Mouse (Mus musculus) embryonic facial prominence, embryonic 14.5 days (tissue): ENCODE results near the gene Olfr951. TPM values are rescaled to one million over a fixed set of nuclear protein-coding genes. Genes with fewer than 3 reads are reported as not detected.

ENCODE experiments used
- ATAC-seq: fragments of 200-750 bp; cut with Nextera tagmentation; 2 replicates; pipeline ENCODE4 v1.8.0; 2017; ENCODE audit warnings: low read depth, moderate number of reproducible peaks, moderate TSS enrichment
- DNase-seq: peaks from one replicate; pipeline ENCODE4 v3.0.0-alpha.2; 2015; ENCODE audit warnings: low spot score
- H3K27ac ChIP-seq: fragments of 300-500 bp; sonication (generic); replicated peaks from 2 replicates; pipeline ENCODE4 v1.5.1; 2014; ENCODE audit warnings: low read depth, mild to moderate bottlenecking, low read length, moderate library complexity
- H3K27me3 ChIP-seq: fragments of 300-500 bp; sonication (generic); replicated peaks from 2 replicates; pipeline ENCODE4 v1.6.1; 2014; ENCODE audit warnings: low read length; ENCODE audit not compliant: control insufficient read depth, insufficient read depth
- H3K36me3 ChIP-seq: fragments of 300-500 bp; sonication (generic); 2 replicates; pipeline ENCODE4 v1.6.1; 2014; ENCODE audit warnings: low read length, mixed read lengths; ENCODE audit not compliant: control insufficient read depth, insufficient read depth
- H3K4me1 ChIP-seq: fragments of 300-500 bp; sonication (generic); 2 replicates; pipeline ENCODE4 v1.6.1; 2014; ENCODE audit warnings: antibody characterized with exemption, low read length; ENCODE audit not compliant: control insufficient read depth, insufficient read depth
- H3K4me2 ChIP-seq: fragments of 300-500 bp; sonication (generic); 2 replicates; pipeline ENCODE4 v1.6.1; 2014; ENCODE audit warnings: low read depth, mild to moderate bottlenecking, low read length, moderate library complexity, mixed read lengths
- H3K4me3 ChIP-seq: fragments of 300-500 bp; sonication (generic); 2 replicates; pipeline ENCODE4 v1.5.1; 2014; ENCODE audit warnings: low read depth, mild to moderate bottlenecking, low read length
- H3K9ac ChIP-seq: fragments of 300-500 bp; sonication (generic); 2 replicates; pipeline ENCODE4 v1.6.1; 2014; ENCODE audit warnings: low read depth, mild to moderate bottlenecking, low read length, moderate library complexity, mixed read lengths
- H3K9me3 ChIP-seq: fragments of 300-500 bp; sonication (generic); 2 replicates; pipeline ENCODE4 v1.6.1; 2016; ENCODE audit warnings: low read length; ENCODE audit not compliant: control insufficient read depth
- WGBS: fragments of 180-500 bp; shearing (Covaris S2); extraction: QIAGEN DNeasy Blood & Tissue Kit; methylation state at CpG from one replicate; pipeline ENCODE4 v1.1.7; 2014; 5-methylcytosine and 5-hydroxymethylcytosine counted together
- polyA plus RNA-seq: library from polyadenylated mRNA; unstranded; fragments of >200 nt; fragmentation: Nextera tagmentation; extraction: Ambion mirVana; gene quantifications from 2 replicates; pipeline ENCODE4 v1.2.1, GENCODE M21; 2014

The Olfr951 gene
- polyA plus RNA-seq: 0.17 TPM in 1 of 2 replicates, not detected in the other

DNA sequence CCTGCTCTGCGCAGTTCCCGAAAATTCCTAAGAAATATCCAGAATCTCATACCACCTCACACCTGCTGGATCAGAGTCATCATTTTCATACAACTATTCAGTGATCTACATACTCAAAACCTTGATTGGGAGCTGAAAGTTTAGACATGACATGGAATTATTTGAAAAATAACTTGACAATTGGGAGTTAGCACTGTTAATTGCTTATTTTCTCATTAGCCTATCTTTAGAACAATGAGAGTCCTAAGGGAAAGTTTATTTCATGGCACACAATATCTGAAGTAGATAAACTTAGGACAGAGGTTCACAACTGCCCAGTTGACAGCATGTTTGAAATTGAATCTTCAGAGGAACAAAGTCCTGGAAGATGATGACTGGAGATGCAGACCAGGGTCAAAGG lies at the start of gene Olfr951:
Olfr951 (plus strand) TSS at position 301 of the 400 bp plus-strand sequence.
- no peak within 1 kb of the TSS for H3K4me3 ChIP-seq
- H3K36me3 ChIP-seq: no peaks in the 10 kb centered on the region
- DNase-seq (no peak), ATAC-seq (no peak)
- H3K9ac ChIP-seq: no peak within 1 kb of the TSS
- WGBS: 96% methylated on average over 2 of the region's 2 CpGs
- H3K9me3 ChIP-seq: no peaks in the 10 kb centered on the region
- no peaks in the 10 kb centered on the region for H3K27me3 ChIP-seq
- H3K4me2 ChIP-seq: no peak within 1 kb of the TSS
- H3K27ac ChIP-seq: no peak within 1 kb of the TSS
- no peaks in the 10 kb centered on the region for H3K4me1 ChIP-seq

DNA sequence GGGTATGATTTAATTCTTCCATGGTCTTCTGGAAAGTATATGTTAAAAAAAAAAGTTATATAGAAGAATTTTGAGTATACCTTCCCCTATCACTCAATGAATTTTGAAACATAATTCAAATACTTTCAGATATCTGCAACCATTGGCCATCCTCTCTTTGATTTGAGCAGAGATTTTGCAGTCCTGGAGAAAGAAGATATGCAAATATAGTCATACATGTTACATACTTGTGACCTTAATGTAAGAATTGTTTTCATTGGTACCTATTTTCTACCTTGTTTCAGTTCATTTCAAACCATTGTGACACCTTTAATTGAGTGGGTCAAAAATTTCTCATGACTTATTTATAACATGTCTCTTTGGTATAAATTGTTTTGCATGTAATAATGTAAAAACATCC lies 39.8 kb downstream of the Olfr951 start, which contains the start of gene Olfr952:
Olfr952 (minus strand) TSS at position 101 of the 400 bp plus-strand sequence.
- no peak for ATAC-seq
- no peaks in the 10 kb centered on the region for H3K27me3 ChIP-seq

More for the DNA sequence above, 39.8 kb downstream of the Olfr951 start, which contains the start of gene Olfr952:
- Histone ChIP-seq H3K27ac (no peak within 1 kb of the TSS), H3K9ac (no peak within 1 kb of the TSS), H3K4me1 (no peaks in the 10 kb centered on the region), H3K9me3 (no peaks in the 10 kb centered on the region), H3K36me3 (no peaks in the 10 kb centered on the region), H3K4me3 (no peak within 1 kb of the TSS), H3K4me2 (no peak within 1 kb of the TSS)
- no peak for DNase-seq

Other genes starting within 250 kb of the Olfr951 start
- gene Olfr943, start 221.1 kb upstream of the Olfr951 start, polyA plus RNA-seq: not detected in 2 replicates
- 0.13 TPM in 1 of 2 replicates, not detected in the other for gene Olfr944, start 185.5 kb upstream of the Olfr951 start, polyA plus RNA-seq
- 0.08 and 0.13 TPM in 2 replicates for gene Olfr1537, start 137.4 kb upstream of the Olfr951 start, polyA plus RNA-seq
- gene Olfr945, start 110.6 kb upstream of the Olfr951 start, polyA plus RNA-seq: not detected in 2 replicates
- gene Olfr948, start 61.4 kb upstream of the Olfr951 start, polyA plus RNA-seq: not detected in 2 replicates
- not detected in 2 replicates for gene Olfr952, start 39.7 kb downstream of the Olfr951 start, polyA plus RNA-seq
- not detected in 2 replicates for gene Olfr954, start 69.3 kb downstream of the Olfr951 start, polyA plus RNA-seq
- gene Olfr955, start 84.5 kb downstream of the Olfr951 start, polyA plus RNA-seq: 0.18 TPM in 1 of 2 replicates, not detected in the other
- not detected in 2 replicates for gene Olfr44, start 106.6 kb downstream of the Olfr951 start, polyA plus RNA-seq
- gene Olfr957, start 128.4 kb downstream of the Olfr951 start, polyA plus RNA-seq: 0.14 and 0.42 TPM in 2 replicates
- 0.18 TPM in 1 of 2 replicates, not detected in the other for gene Olfr958, start 166.6 kb downstream of the Olfr951 start, polyA plus RNA-seq
- not detected in 2 replicates for gene Olfr959, start 188.2 kb downstream of the Olfr951 start, polyA plus RNA-seq
- gene AW551984, start 217.0 kb downstream of the Olfr951 start, polyA plus RNA-seq: 165 and 171 TPM in 2 replicates
- gene Olfr148, start 223.2 kb downstream of the Olfr951 start, polyA plus RNA-seq: not detected in 2 replicates
- gene Olfr960, start 234.0 kb downstream of the Olfr951 start, polyA plus RNA-seq: not detected in 2 replicates